Mouse (Mus musculus): ENCODE measurements around the gene Trappc10. TPM values are rescaled to one million over a fixed set of nuclear protein-coding genes. Genes with fewer than 3 reads are reported as not detected.

The Trappc10 gene
- polyA plus RNA-seq, 1 experiment: 18.2 TPM

DNA sequence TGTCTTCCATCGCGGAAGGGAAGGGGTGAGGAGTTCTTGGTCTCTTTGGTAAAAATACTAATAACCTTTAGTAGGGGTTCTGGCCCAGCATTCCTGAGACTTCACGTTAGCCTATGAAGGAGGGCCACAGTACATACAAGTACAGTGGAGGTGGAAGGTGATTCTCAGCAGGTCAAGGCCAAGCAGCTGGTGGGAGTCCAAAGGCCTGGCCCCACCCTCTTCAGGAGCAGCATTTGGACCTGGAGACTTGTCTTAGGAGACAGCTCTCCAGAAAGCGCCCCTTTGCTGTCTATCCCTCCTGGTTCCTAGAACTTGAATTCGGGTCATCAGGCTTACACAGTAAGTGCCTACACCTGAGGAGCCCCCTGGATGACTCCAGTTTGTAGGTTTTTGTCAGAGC, 11.3 kb downstream of the Trappc10 start:
- H3K27me3 ChIP-seq (ENCODE audit: control insufficient read depth, insufficient read depth, insufficient read length): no peaks in the 10 kb centered on the region
- peaks cover 16% of the 10 kb centered on the region for H3K36me3 ChIP-seq (ENCODE audit: control insufficient read depth, insufficient read depth)
- H3K4me3 ChIP-seq (ENCODE audit: insufficient read depth, poor library complexity, severe bottlenecking): no peak overlapping the region
- no peak for TF ChIP-seq MYOD1 (IDR thresholded peaks at IDR 0.05; ENCODE audit: control insufficient read depth, insufficient read length, low read depth)
- TF ChIP-seq MAX (IDR thresholded peaks at IDR 0.05): no peak
- no peak for TF ChIP-seq USF1 (IDR thresholded peaks at IDR 0.05; ENCODE audit: low read depth)
- TF ChIP-seq FOSL1 (IDR thresholded peaks at IDR 0.05; ENCODE audit: insufficient read depth, low read length, poor library complexity, severe bottlenecking): no peak
- no peak for TF ChIP-seq CTCF (IDR thresholded peaks at IDR 0.05; ENCODE audit: control insufficient read depth, insufficient read depth, insufficient read length)
- TF ChIP-seq MYOG (IDR thresholded peaks at IDR 0.05; ENCODE audit: control insufficient read depth, extremely low read depth, insufficient read length): no peak
- TF ChIP-seq CEBPB (IDR thresholded peaks at IDR 0.05; ENCODE audit: low read depth): no peak
- peaks cover 65% of the 10 kb centered on the region for H3K79me2 ChIP-seq (ENCODE audit: control insufficient read depth, insufficient read depth)
- H3ac ChIP-seq (ENCODE audit: control insufficient read depth, insufficient read length, low read depth): no peak overlapping the region
- peaks cover 22% of the 10 kb centered on the region for H3K79me3 ChIP-seq (ENCODE audit: low read depth)

DNA sequence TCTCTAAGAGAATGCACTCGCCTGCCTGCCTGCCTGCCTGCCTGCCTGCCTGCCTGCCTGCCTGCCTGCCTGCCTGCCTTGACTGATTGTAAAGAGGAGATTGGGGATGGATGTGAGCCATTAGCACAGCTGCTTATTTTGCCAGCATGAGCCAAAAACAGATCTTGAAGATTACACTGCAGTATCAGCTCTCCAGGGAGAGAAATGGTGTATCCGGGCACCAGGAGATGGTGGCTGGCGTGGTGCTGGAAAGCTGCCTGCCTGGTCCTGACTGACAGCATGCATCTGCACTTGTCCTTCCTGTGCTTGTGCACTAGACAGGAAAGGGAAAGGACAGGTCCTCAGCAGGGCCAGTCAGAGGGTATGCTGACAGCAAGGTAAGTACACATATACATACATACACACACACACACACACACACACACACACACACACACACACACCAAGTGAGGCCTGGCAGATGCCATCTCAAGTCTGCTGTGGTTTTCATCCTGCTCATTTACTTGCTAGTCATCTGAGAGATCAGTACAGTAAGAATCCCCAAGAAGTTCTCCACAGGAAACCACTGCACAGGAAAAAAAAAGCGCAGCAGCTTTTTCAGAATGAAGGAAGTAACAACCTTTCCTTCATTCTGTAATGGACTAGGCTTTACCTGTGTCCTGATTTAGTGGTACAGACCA, 12.0 kb downstream of the Trappc10 start:
- no peak overlapping the region for H3K4me3 ChIP-seq (ENCODE audit: insufficient read depth, poor library complexity, severe bottlenecking)
- H3K79me3 ChIP-seq (ENCODE audit: low read depth): peaks cover 19% of the 10 kb centered on the region
- H3ac ChIP-seq (ENCODE audit: control insufficient read depth, insufficient read length, low read depth): no peak overlapping the region
- TF ChIP-seq CEBPB (IDR thresholded peaks at IDR 0.05; ENCODE audit: low read depth): no peak
- TF ChIP-seq USF1 (IDR thresholded peaks at IDR 0.05; ENCODE audit: low read depth): no peak
- no peaks in the 10 kb centered on the region for H3K27me3 ChIP-seq (ENCODE audit: control insufficient read depth, insufficient read depth, insufficient read length)
- H3K36me3 ChIP-seq (ENCODE audit: control insufficient read depth, insufficient read depth): peaks cover 21% of the 10 kb centered on the region
- H3K79me2 ChIP-seq (ENCODE audit: control insufficient read depth, insufficient read depth): peaks cover 58% of the 10 kb centered on the region

DNA sequence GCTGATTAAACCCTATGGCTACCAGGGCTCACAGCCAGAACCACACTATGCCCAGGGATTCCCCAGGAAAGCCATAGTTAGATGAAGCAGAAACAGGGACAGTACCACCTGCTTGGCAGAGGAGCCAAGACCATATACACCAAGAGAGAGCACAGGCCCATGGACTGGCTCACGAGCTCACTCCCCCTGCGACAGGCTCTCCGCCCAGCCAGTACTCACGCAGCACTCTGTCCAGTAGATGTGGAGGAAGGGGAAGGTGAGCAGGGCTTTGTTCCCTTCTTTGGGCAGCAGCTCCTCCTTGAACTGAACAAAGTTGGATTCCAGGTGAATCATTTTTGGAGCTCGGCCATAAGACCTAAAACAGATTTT, 15.9 kb downstream of the Trappc10 start:
- no peak overlapping the region for H3K4me3 ChIP-seq (ENCODE audit: insufficient read depth, poor library complexity, severe bottlenecking)
- no peak for TF ChIP-seq USF1 (IDR thresholded peaks at IDR 0.05; ENCODE audit: low read depth)
- no peak for TF ChIP-seq CEBPB (IDR thresholded peaks at IDR 0.05; ENCODE audit: low read depth)
- no peak for TF ChIP-seq MYOD1 (IDR thresholded peaks at IDR 0.05; ENCODE audit: control insufficient read depth, insufficient read length, low read depth)
- no peak for TF ChIP-seq CTCF (IDR thresholded peaks at IDR 0.05; ENCODE audit: control insufficient read depth, insufficient read depth, insufficient read length)
- no peak for TF ChIP-seq MAX (IDR thresholded peaks at IDR 0.05)
- no peak for TF ChIP-seq FOSL1 (IDR thresholded peaks at IDR 0.05; ENCODE audit: insufficient read depth, low read length, poor library complexity, severe bottlenecking)
- TF ChIP-seq MYOG (IDR thresholded peaks at IDR 0.05; ENCODE audit: control insufficient read depth, extremely low read depth, insufficient read length): no peak
- H3K27me3 ChIP-seq (ENCODE audit: control insufficient read depth, insufficient read depth, insufficient read length): no peaks in the 10 kb centered on the region
- H3ac ChIP-seq (ENCODE audit: control insufficient read depth, insufficient read length, low read depth): no peak overlapping the region
- peaks cover 21% of the 10 kb centered on the region for H3K36me3 ChIP-seq (ENCODE audit: control insufficient read depth, insufficient read depth)
- H3K79me2 ChIP-seq (ENCODE audit: control insufficient read depth, insufficient read depth): peaks cover 34% of the 10 kb centered on the region
- no peaks in the 10 kb centered on the region for H3K79me3 ChIP-seq (ENCODE audit: low read depth)

DNA sequence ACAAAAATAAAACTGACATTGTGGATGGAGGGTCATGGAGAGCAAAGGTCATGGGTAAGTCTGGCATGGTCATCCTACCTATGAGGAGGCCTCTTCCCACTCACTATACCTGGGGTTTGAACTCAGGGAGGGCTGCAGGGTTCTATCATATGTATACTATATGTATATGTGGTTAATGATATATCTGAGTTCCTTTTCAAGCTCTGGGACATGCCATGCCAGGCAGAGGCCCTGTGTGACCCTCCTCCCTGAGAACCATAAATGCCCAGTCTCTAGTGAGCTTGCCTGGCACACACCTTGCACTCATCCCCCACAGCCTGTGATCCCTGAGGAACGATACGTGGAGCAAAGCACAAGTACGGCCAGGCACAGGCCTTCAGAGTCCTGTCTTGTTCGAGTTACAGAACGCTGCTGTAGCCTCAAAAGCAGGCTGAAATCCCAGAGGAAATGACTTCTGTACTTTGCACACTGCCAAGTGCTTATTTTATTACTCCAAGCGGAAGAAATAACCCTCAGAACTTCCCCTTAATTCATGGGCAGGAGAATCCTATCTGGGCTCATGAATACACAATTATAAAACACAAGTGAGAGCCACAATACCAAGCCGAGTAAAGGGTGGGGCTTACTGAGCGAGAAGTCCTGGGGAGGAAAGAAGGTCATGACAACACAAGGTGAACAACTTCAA, 16.4 kb downstream of the Trappc10 start:
- Histone ChIP-seq H3K79me3 (ENCODE audit: low read depth) (no peaks in the 10 kb centered on the region), H3K4me3 (ENCODE audit: insufficient read depth, poor library complexity, severe bottlenecking) (no peak overlapping the region), H3K27me3 (ENCODE audit: control insufficient read depth, insufficient read depth, insufficient read length) (no peaks in the 10 kb centered on the region), H3ac (ENCODE audit: control insufficient read depth, insufficient read length, low read depth) (no peak overlapping the region), H3K36me3 (ENCODE audit: control insufficient read depth, insufficient read depth) (peaks cover 21% of the 10 kb centered on the region), H3K79me2 (ENCODE audit: control insufficient read depth, insufficient read depth) (peaks cover 29% of the 10 kb centered on the region)
- TF ChIP-seq MYOD1 (IDR thresholded peaks at IDR 0.05; ENCODE audit: control insufficient read depth, insufficient read length, low read depth) (no peak), CEBPB (IDR thresholded peaks at IDR 0.05; ENCODE audit: low read depth) (no peak), MYOG (IDR thresholded peaks at IDR 0.05; ENCODE audit: control insufficient read depth, extremely low read depth, insufficient read length) (no peak), CTCF (IDR thresholded peaks at IDR 0.05; ENCODE audit: control insufficient read depth, insufficient read depth, insufficient read length) (no peak)

DNA sequence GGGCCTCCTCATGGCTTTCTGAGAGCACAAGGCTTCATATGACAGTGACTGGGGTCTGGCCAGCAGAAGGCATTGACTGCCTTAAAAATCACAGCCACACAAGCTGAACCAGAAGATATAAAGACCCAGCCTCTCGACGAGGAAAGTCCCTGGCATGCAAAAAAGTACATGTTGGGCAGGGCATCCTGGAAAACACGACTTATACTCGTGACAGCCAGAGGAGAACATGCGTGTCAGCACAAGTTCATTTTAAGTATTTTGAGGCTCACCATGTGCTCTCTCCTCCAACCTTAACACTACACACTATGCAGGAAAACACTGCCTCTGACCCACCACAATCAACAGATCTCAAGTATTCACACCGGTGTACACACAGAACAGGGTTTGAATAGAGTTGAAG, 20.3 kb downstream of the Trappc10 start:
- H3K27me3 ChIP-seq (ENCODE audit: control insufficient read depth, insufficient read depth, insufficient read length): no peaks in the 10 kb centered on the region
- peaks cover 14% of the 10 kb centered on the region for H3K79me2 ChIP-seq (ENCODE audit: control insufficient read depth, insufficient read depth)
- H3K79me3 ChIP-seq (ENCODE audit: low read depth): no peaks in the 10 kb centered on the region
- TF ChIP-seq MYOG (IDR thresholded peaks at IDR 0.05; ENCODE audit: control insufficient read depth, extremely low read depth, insufficient read length) (no peak), MAX (IDR thresholded peaks at IDR 0.05) (no peak), CTCF (IDR thresholded peaks at IDR 0.05; ENCODE audit: control insufficient read depth, insufficient read depth, insufficient read length) (no peak), FOSL1 (IDR thresholded peaks at IDR 0.05; ENCODE audit: insufficient read depth, low read length, poor library complexity, severe bottlenecking) (no peak), USF1 (IDR thresholded peaks at IDR 0.05; ENCODE audit: low read depth) (no peak), MYOD1 (IDR thresholded peaks at IDR 0.05; ENCODE audit: control insufficient read depth, insufficient read length, low read depth) (no peak), CEBPB (IDR thresholded peaks at IDR 0.05; ENCODE audit: low read depth) (no peak)
- H3K36me3 ChIP-seq (ENCODE audit: control insufficient read depth, insufficient read depth): peaks cover 22% of the 10 kb centered on the region
- no peak overlapping the region for H3K4me3 ChIP-seq (ENCODE audit: insufficient read depth, poor library complexity, severe bottlenecking)
- no peak overlapping the region for H3ac ChIP-seq (ENCODE audit: control insufficient read depth, insufficient read length, low read depth)

DNA sequence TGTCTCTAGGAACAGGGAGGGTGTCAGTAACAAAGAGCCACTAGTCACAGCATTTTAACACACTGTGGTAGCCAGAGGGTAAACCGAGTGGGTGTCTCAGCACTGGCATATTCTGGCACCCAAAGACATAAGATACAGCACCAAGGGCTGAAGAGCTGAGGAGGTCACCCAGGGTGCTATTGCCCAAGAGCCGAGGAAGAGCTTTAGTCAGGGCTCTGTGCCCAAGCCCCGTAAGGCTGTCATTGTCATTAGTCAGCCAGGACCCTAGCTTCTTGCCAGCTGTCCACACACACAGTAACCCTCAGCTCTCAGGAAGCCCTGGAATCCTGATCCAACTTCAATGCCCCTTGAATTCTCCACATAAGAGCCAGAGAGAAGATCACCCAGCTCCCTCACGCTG, 21.5 kb downstream of the Trappc10 start:
- no peaks in the 10 kb centered on the region for H3K27me3 ChIP-seq (ENCODE audit: control insufficient read depth, insufficient read depth, insufficient read length)
- peaks cover 19% of the 10 kb centered on the region for H3K36me3 ChIP-seq (ENCODE audit: control insufficient read depth, insufficient read depth)
- peaks cover 14% of the 10 kb centered on the region for H3K79me2 ChIP-seq (ENCODE audit: control insufficient read depth, insufficient read depth)
- no peaks in the 10 kb centered on the region for H3K79me3 ChIP-seq (ENCODE audit: low read depth)
- no peak overlapping the region for H3ac ChIP-seq (ENCODE audit: control insufficient read depth, insufficient read length, low read depth)
- H3K4me3 ChIP-seq (ENCODE audit: insufficient read depth, poor library complexity, severe bottlenecking): no peak overlapping the region
- TF ChIP-seq MYOG (IDR thresholded peaks at IDR 0.05; ENCODE audit: control insufficient read depth, extremely low read depth, insufficient read length) (no peak), MAX (IDR thresholded peaks at IDR 0.05) (no peak), FOSL1 (IDR thresholded peaks at IDR 0.05; ENCODE audit: insufficient read depth, low read length, poor library complexity, severe bottlenecking) (no peak), USF1 (IDR thresholded peaks at IDR 0.05; ENCODE audit: low read depth) (no peak), MYOD1 (IDR thresholded peaks at IDR 0.05; ENCODE audit: control insufficient read depth, insufficient read length, low read depth) (no peak), CTCF (IDR thresholded peaks at IDR 0.05; ENCODE audit: control insufficient read depth, insufficient read depth, insufficient read length) (no peak), CEBPB (IDR thresholded peaks at IDR 0.05; ENCODE audit: low read depth) (peak; percentile 31)
